Mouse (Mus musculus): ENCODE data around the gene Prkg1. TPM values are rescaled to one million over a fixed set of nuclear protein-coding genes. Genes with fewer than 3 reads are reported as not detected.

Prkg1 gene
- polyA plus RNA-seq, 1 experiment from 2014 or later = 0.76 TPM

- Histone ChIP-seq H3K4me2 (no peak overlapping the region), H3K9me3 (replicated peaks) (no peaks in the 10 kb centered on the region), H3K4me1 (replicated peaks) (no peaks in the 10 kb centered on the region), H3K27me3 (no peaks in the 10 kb centered on the region), H3K36me3 (replicated peaks) (no peaks in the 10 kb centered on the region), H3K4me3 (replicated peaks) (no peak overlapping the region), H3K9ac (no peak overlapping the region), H3K27ac (replicated peaks) (no peak overlapping the region)
- no peak for ATAC-seq (ENCODE audit: insufficient read depth)
- 39% methylated on average over 3 of the region's 3 CpGs for WGBS (ENCODE audit: insufficient replicate concordance)
These were observed 1178.5 kb downstream of the Prkg1 start for GRCm38 (mm10) chr19:30586366-30586765.

- 62% methylated on average over 6 of the region's 6 CpGs for WGBS (ENCODE audit: insufficient replicate concordance)
- Histone ChIP-seq H3K4me3 (replicated peaks) (no peak overlapping the region), H3K4me2 (no peak overlapping the region)
These were observed 1200.3 kb downstream of the Prkg1 start for GRCm38 (mm10) chr19:30564516-30564915.

GRCm38 (mm10) chr19:30563876-30564275 is 1201.0 kb downstream of the Prkg1 start:
- Histone ChIP-seq H3K27ac (replicated peaks) (no peak overlapping the region), H3K9ac (no peak overlapping the region), H3K4me1 (replicated peaks) (no peaks in the 10 kb centered on the region), H3K9me3 (replicated peaks) (no peaks in the 10 kb centered on the region), H3K36me3 (replicated peaks) (no peaks in the 10 kb centered on the region), H3K27me3 (no peaks in the 10 kb centered on the region), H3K4me2 (no peak overlapping the region), H3K4me3 (replicated peaks) (no peak overlapping the region)
- no peak for ATAC-seq (ENCODE audit: insufficient read depth)
- 70% methylated on average over 3 of the region's 3 CpGs for WGBS (ENCODE audit: insufficient replicate concordance)

More at GRCm38 (mm10) chr19:30564516-30564915, 1200.3 kb downstream of the Prkg1 start:
- Histone ChIP-seq H3K9ac (no peak overlapping the region), H3K9me3 (replicated peaks) (no peaks in the 10 kb centered on the region), H3K27ac (replicated peaks) (no peak overlapping the region), H3K36me3 (replicated peaks) (no peaks in the 10 kb centered on the region), H3K4me1 (replicated peaks) (no peaks in the 10 kb centered on the region), H3K27me3 (no peaks in the 10 kb centered on the region)
- no peak for ATAC-seq (ENCODE audit: insufficient read depth)

GRCm38 (mm10) chr19:30558024-30558423 is 1206.8 kb downstream of the Prkg1 start:
- Histone ChIP-seq H3K27ac (replicated peaks) (no peak overlapping the region), H3K9me3 (replicated peaks) (no peaks in the 10 kb centered on the region), H3K36me3 (replicated peaks) (no peaks in the 10 kb centered on the region), H3K27me3 (peaks cover 9% of the 10 kb centered on the region; the same call in 1 of the 2 replicates), H3K4me3 (replicated peaks) (no peak overlapping the region), H3K9ac (no peak overlapping the region), H3K4me1 (replicated peaks) (no peaks in the 10 kb centered on the region), H3K4me2 (no peak overlapping the region)
- no peak for ATAC-seq (ENCODE audit: insufficient read depth)

GRCm38 (mm10) chr19:30554467-30554881 is 1210.4 kb downstream of the Prkg1 start:
- H3K4me1 ChIP-seq (replicated peaks) = no peaks in the 10 kb centered on the region
- no peak overlapping the region for H3K27ac ChIP-seq (replicated peaks)
- no peaks in the 10 kb centered on the region for H3K36me3 ChIP-seq (replicated peaks)
- no peak for ATAC-seq (ENCODE audit: insufficient read depth)
- H3K4me3 ChIP-seq (replicated peaks) = 0 out of 2 replicates have a peak overlapping the region, but pooled peaks have one; percentile 12
- no peak overlapping the region for H3K9ac ChIP-seq
- peaks cover 31% of the 10 kb centered on the region for H3K27me3 ChIP-seq
- H3K4me2 ChIP-seq = peak overlapping the region; percentile 53
- under 1% methylated on average over 12 of the region's 12 CpGs for WGBS (ENCODE audit: insufficient replicate concordance)
- no peaks in the 10 kb centered on the region for H3K9me3 ChIP-seq (replicated peaks)

- Histone ChIP-seq H3K27ac (replicated peaks) (no peak overlapping the region), H3K4me3 (replicated peaks) (no peak overlapping the region), H3K9ac (no peak overlapping the region), H3K9me3 (replicated peaks) (no peaks in the 10 kb centered on the region), H3K4me2 (no peak overlapping the region), H3K4me1 (replicated peaks) (no peaks in the 10 kb centered on the region), H3K36me3 (replicated peaks) (no peaks in the 10 kb centered on the region), H3K27me3 (peaks cover 38% of the 10 kb centered on the region)
- WGBS (ENCODE audit: insufficient replicate concordance) = 17% methylated on average over 4 of the region's 4 CpGs
- no peak for ATAC-seq (ENCODE audit: insufficient read depth)
These were observed 1211.1 kb downstream of the Prkg1 start for GRCm38 (mm10) chr19:30553740-30554139.

- no peak for ATAC-seq (ENCODE audit: insufficient read depth)
- no peak overlapping the region for H3K9ac ChIP-seq
- no peak overlapping the region for H3K4me3 ChIP-seq (replicated peaks)
- H3K4me2 ChIP-seq = no peak overlapping the region
- H3K9me3 ChIP-seq (replicated peaks) = no peaks in the 10 kb centered on the region
- H3K27me3 ChIP-seq = peaks cover 53% of the 10 kb centered on the region
- no peaks in the 10 kb centered on the region for H3K4me1 ChIP-seq (replicated peaks)
- no peak overlapping the region for H3K27ac ChIP-seq (replicated peaks)
- H3K36me3 ChIP-seq (replicated peaks) = no peaks in the 10 kb centered on the region
- 41% methylated on average over 8 of the region's 8 CpGs for WGBS (ENCODE audit: insufficient replicate concordance)
These were observed 1212.6 kb downstream of the Prkg1 start for GRCm38 (mm10) chr19:30552260-30552659.

GRCm38 (mm10) chr19:30549854-30550647 is 1214.8 kb downstream of the Prkg1 start:
- Histone ChIP-seq H3K27ac (replicated peaks) (no peak overlapping the region), H3K4me1 (replicated peaks) (no peaks in the 10 kb centered on the region), H3K9me3 (replicated peaks) (no peaks in the 10 kb centered on the region), H3K36me3 (replicated peaks) (no peaks in the 10 kb centered on the region), H3K9ac (no peak overlapping the region), H3K4me2 (peak overlapping the region; percentile 44; the same call in 1 of the 2 replicates), H3K4me3 (replicated peaks) (no peak overlapping the region), H3K27me3 (peaks cover 64% of the 10 kb centered on the region)
- WGBS (ENCODE audit: insufficient replicate concordance) = 2% methylated on average over 17 of the region's 17 CpGs
- no peak for ATAC-seq (ENCODE audit: insufficient read depth)

GRCm38 (mm10) chr19:30549044-30549853 is 1215.6 kb downstream of the Prkg1 start, which contains the start of gene Dkk1:
Gene Dkk1 (minus strand): TSS chr19:30549665.
- Histone ChIP-seq H3K4me3 (replicated peaks) (peak within 1 kb of the TSS; percentile 20), H3K9me3 (replicated peaks) (no peaks in the 10 kb centered on the region), H3K4me2 (peak within 1 kb of the TSS; percentile 44), H3K36me3 (replicated peaks) (no peaks in the 10 kb centered on the region), H3K9ac (no peak within 1 kb of the TSS), H3K27me3 (peaks cover 62% of the 10 kb centered on the region), H3K27ac (replicated peaks) (no peak within 1 kb of the TSS), H3K4me1 (replicated peaks) (no peaks in the 10 kb centered on the region)
- 1% methylated on average over 26 of the region's 26 CpGs for WGBS (ENCODE audit: insufficient replicate concordance)
- ATAC-seq (ENCODE audit: insufficient read depth) = no peak

- WGBS (ENCODE audit: insufficient replicate concordance) = 5% methylated on average over 23 of the region's 23 CpGs
- H3K9ac ChIP-seq = no peak overlapping the region
- no peaks in the 10 kb centered on the region for H3K9me3 ChIP-seq (replicated peaks)
- no peaks in the 10 kb centered on the region for H3K36me3 ChIP-seq (replicated peaks)
- H3K4me2 ChIP-seq = peak overlapping the region; percentile 44
- peaks cover 58% of the 10 kb centered on the region for H3K27me3 ChIP-seq
- H3K4me3 ChIP-seq (replicated peaks) = peak overlapping the region; percentile 20
- no peak for ATAC-seq (ENCODE audit: insufficient read depth)
- no peak overlapping the region for H3K27ac ChIP-seq (replicated peaks)
- H3K4me1 ChIP-seq (replicated peaks) = no peaks in the 10 kb centered on the region
These were observed 1216.3 kb downstream of the Prkg1 start for GRCm38 (mm10) chr19:30548411-30549043.

Measured in liver, embryonic 15.5 days (tissue).